Mouse (Mus musculus) thymus, adult 2 months (tissue): Measurements from ENCODE around the gene Traip.

Experiments used
- CTCF ChIP-seq: fragments of 200-500 bp; IDR thresholded peaks from 2 replicates; pipeline ENCODE4 v1.5.1; 2012; ENCODE audit warnings: mild to moderate bottlenecking, control low read depth, low read length, moderate library complexity, borderline replicate concordance; ENCODE audit not compliant: control insufficient read depth, poor library complexity, insufficient read depth; ENCODE audit errors: extremely low read depth
- POLR2A ChIP-seq: fragments of 200-500 bp; IDR thresholded peaks from 2 replicates; pipeline ENCODE4 v1.6.1; 2012; ENCODE audit warnings: mild to moderate bottlenecking, low read length, control low read depth, moderate library complexity; ENCODE audit not compliant: control insufficient read depth, poor library complexity, insufficient read depth; ENCODE audit errors: extremely low read depth

DNA sequence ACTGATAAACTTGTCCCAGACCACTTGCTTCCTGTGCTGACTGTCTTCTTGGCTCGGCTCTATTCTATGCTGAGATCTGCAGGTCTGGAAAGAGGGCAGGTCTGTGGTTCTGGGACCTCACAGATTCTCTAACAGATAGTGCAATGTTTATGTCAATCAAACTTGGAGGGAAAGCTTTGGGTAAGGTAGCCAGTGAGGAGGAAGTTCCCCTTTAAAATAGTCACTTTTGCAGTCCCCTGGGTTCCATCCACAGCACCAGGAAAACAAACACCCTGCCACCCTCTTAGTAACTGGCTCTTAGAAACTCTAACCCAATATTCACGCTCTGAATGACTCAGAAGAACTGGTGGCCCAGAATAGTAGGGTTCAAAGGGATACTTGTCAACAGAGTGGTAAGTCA is 44.5 kb downstream of the Traip start:
- TF ChIP-seq POLR2A: no peak
- no peak for TF ChIP-seq CTCF
